22 mouse cellular contexts compared by ENCODE assay signal in genomic region chr3:149318728-149319127, GRCm38 (mm10).
DNase-seq lines count a peak whose midpoint lies in the region; ATAC-seq and TF ChIP-seq lines count a peak whose summit lies in the region.
"Had no signal": no experiment of that assay in that cellular context is flagged by ENCODE, and none has a peak within 500 bp of the region (broad histone marks: within the 10 kb centered on the region; RNA-seq: fewer than 3 reads in every experiment).

No protein-coding gene starts in this region.

- H3K9me3 ChIP-seq in heart, embryonic 10.5 days: no peaks in the 10 kb centered on the region
- no peaks in the 10 kb centered on the region for H3K9me3 ChIP-seq in lung, embryonic 14.5 days (ENCODE audit: low read depth, low read length)
- no peaks in the 10 kb centered on the region for H3K9me3 ChIP-seq in lung, embryonic 15.5 days

- WGBS in heart, embryonic 10.5 days: 41% methylated on average over 9 of the region's 9 CpGs
- whole genome bisulfite sequencing in lung, embryonic 14.5 days: 31% methylated on average over 9 of the region's 9 CpGs
- 23% methylated on average over 9 of the region's 9 CpGs for whole genome bisulfite sequencing in lung, embryonic 15.5 days

- H3K36me3 ChIP-seq in heart, embryonic 10.5 days: no peaks in the 10 kb centered on the region
- H3K36me3 ChIP-seq in lung, embryonic 14.5 days (ENCODE audit: insufficient read depth): no peaks in the 10 kb centered on the region
- H3K36me3 ChIP-seq in lung, embryonic 15.5 days: no peaks in the 10 kb centered on the region
- H3K36me3 ChIP-seq: G1E had no signal

- no peaks in the 10 kb centered on the region for H3K27me3 ChIP-seq in heart, embryonic 10.5 days (ENCODE audit: insufficient read depth, poor library complexity, severe bottlenecking)
- no peaks in the 10 kb centered on the region for H3K27me3 ChIP-seq in lung, embryonic 14.5 days (ENCODE audit: insufficient read depth, low read length)
- no peaks in the 10 kb centered on the region for H3K27me3 ChIP-seq in lung, embryonic 15.5 days
- H3K27me3 ChIP-seq: CH12.LX, Patski had no signal

- ATAC-seq in lung, embryonic 14.5 days (ENCODE audit: insufficient read depth): peak; percentile 70; the same call in 1 of the 2 replicates
- ATAC-seq in lung, embryonic 15.5 days (ENCODE audit: borderline replicate concordance, extremely low read depth, low FRiP score, low TSS enrichment): peak; percentile 39; the same call in 1 of the 2 replicates
- ATAC-seq: activated CD4-positive, CD25-positive, alpha-beta regulatory T cell, adult 4 months; CD4-positive, CD25-positive, alpha-beta regulatory T cell, adult 4 months; Patski had no signal

- H3K4me1 ChIP-seq in heart, embryonic 10.5 days: peaks cover 6% of the 10 kb centered on the region; the same call in 1 of the 2 replicates
- H3K4me1 ChIP-seq in lung, embryonic 14.5 days (ENCODE audit: insufficient read depth): peaks cover 5% of the 10 kb centered on the region
- peaks cover 7% of the 10 kb centered on the region; the same call in 1 of the 2 replicates for H3K4me1 ChIP-seq in lung, embryonic 15.5 days

- intact Hi-C loops in heart, postnatal 14 days (cut with DNase I): no loop called here
- intact Hi-C loops in heart, postnatal 10 days (cut with DNase I): no loop called here

- peak overlapping the region; percentile 26 for H3K4me2 ChIP-seq in lung, embryonic 14.5 days
- H3K4me2 ChIP-seq in lung, embryonic 15.5 days: no peak overlapping the region

- H3K9ac ChIP-seq in lung, embryonic 14.5 days: no peak overlapping the region
- no peak overlapping the region for H3K9ac ChIP-seq in lung, embryonic 15.5 days

- H3K4me3 ChIP-seq in heart, embryonic 10.5 days: no peak overlapping the region
- no peak overlapping the region for H3K4me3 ChIP-seq in lung, embryonic 14.5 days (ENCODE audit: low read depth, low read length)
- no peak overlapping the region for H3K4me3 ChIP-seq in lung, embryonic 15.5 days

- TF ChIP-seq CTCF in lung, embryonic 14.5 days (IDR thresholded peaks at IDR 0.05; ENCODE audit: low read depth): no peak

- H3K27ac ChIP-seq in heart, embryonic 10.5 days: no peak overlapping the region
- H3K27ac ChIP-seq in lung, embryonic 14.5 days (ENCODE audit: low read depth): no peak overlapping the region
- H3K27ac ChIP-seq in lung, embryonic 15.5 days: no peak overlapping the region

- peak; percentile 55 for DNase-seq in heart, adult 11 months
- no peak for DNase-seq in heart, postnatal 14 days
- peak; percentile 51 for DNase-seq in heart, embryonic 10.5 days (ENCODE audit: low spot score)
- no peak for DNase-seq in heart, postnatal 10 days
- DNase-seq in lung, embryonic 14.5 days: peak; percentile 57
- no peak for DNase-seq in lung, postnatal 36 days
- DNase-seq in lung, postnatal 4 days: no peak
- DNase-seq: adrenal gland, adult 2 months; adrenal gland, adult 8-10 months; adrenal gland, postnatal 10 days; adrenal gland, postnatal 14 days; adrenal gland, postnatal 25 days; adrenal gland, postnatal 36 days; B cell, adult 2 months; cerebellum, adult 11 months; cerebellum, adult 11-12 months had no signal

Comparison
In these comparisons a context has a peak if more than half of its experiments do, and no peak if none do; other contexts are left out.
1. DNase-seq: peak in heart, adult 11 months (single experiment), heart, embryonic 10.5 days (single experiment) and lung, embryonic 14.5 days (single experiment); none in heart, postnatal 14 days (0 of 2), heart, postnatal 10 days (0 of 2), lung, postnatal 36 days (single experiment) and lung, postnatal 4 days (0 of 2).